Mouse (Mus musculus) hindbrain, embryonic 11.5 days (tissue): Measurements from ENCODE around the gene Cwc22. TPM values are rescaled to one million over a fixed set of nuclear protein-coding genes. Genes with fewer than 3 reads are reported as not detected.

Experiments
- ATAC-seq: fragments of 200-750 bp; cut with Nextera tagmentation; 2 replicates; pipeline ENCODE4 v1.8.0; 2017; ENCODE audit warnings: mild to moderate bottlenecking, moderate TSS enrichment, moderate library complexity; ENCODE audit not compliant: low FRiP score
- DNase-seq: peaks from one replicate; pipeline ENCODE4 v3.0.0-alpha.2; 2015; ENCODE audit warnings: low spot score
- H3K27ac ChIP-seq: fragments of 300-500 bp; sonication (generic); 2 replicates; pipeline ENCODE4 v1.5.1; 2014; ENCODE audit warnings: mild to moderate bottlenecking, low read depth, low read length
- H3K27me3 ChIP-seq: fragments of 300-500 bp; sonication (generic); 2 replicates; pipeline ENCODE4 v1.6.1; 2014; ENCODE audit warnings: mild to moderate bottlenecking, low read length, moderate library complexity, mixed read lengths; ENCODE audit not compliant: control insufficient read depth, insufficient read depth
- H3K36me3 ChIP-seq: fragments of 300-500 bp; sonication (generic); 2 replicates; pipeline ENCODE4 v1.6.1; 2014; ENCODE audit warnings: mild to moderate bottlenecking, low read length, moderate library complexity, mixed read lengths; ENCODE audit not compliant: control insufficient read depth, insufficient read depth
- H3K4me1 ChIP-seq: fragments of 300-500 bp; sonication (generic); replicated peaks from 2 replicates; pipeline ENCODE4 v1.6.1; 2014; ENCODE audit warnings: low read length, mixed read lengths; ENCODE audit not compliant: control insufficient read depth, insufficient read depth
- H3K4me2 ChIP-seq: fragments of 300-500 bp; sonication (generic); replicated peaks from 2 replicates; pipeline ENCODE4 v1.6.1; 2014; ENCODE audit warnings: mild to moderate bottlenecking, low read depth, low read length
- H3K4me3 ChIP-seq: fragments of 300-500 bp; sonication (generic); 2 replicates; pipeline ENCODE4 v1.5.1; 2014; ENCODE audit warnings: low read depth, low read length
- H3K9ac ChIP-seq: fragments of 300-500 bp; sonication (generic); 2 replicates; pipeline ENCODE4 v1.6.1; 2014; ENCODE audit warnings: low read depth, low read length
- H3K9me3 ChIP-seq: fragments of 300-500 bp; sonication (generic); 2 replicates; pipeline ENCODE4 v1.6.1; 2016; ENCODE audit warnings: low read length; ENCODE audit not compliant: control insufficient read depth
- WGBS: fragments of 180-500 bp; shearing (Covaris S2); extraction: QIAGEN DNeasy Blood & Tissue Kit; methylation state at CpG from one replicate; pipeline ENCODE4 v1.1.7; 2014; 5-methylcytosine and 5-hydroxymethylcytosine counted together
- polyA plus RNA-seq: library from polyadenylated mRNA; unstranded; fragments of >200 nt; fragmentation: Nextera tagmentation; extraction: Ambion mirVana; gene quantifications from 2 replicates; pipeline ENCODE4 v1.2.1, GENCODE M21; 2014

Gene Cwc22
- polyA plus RNA-seq, 1 experiment from 2014 or later, result 34.8 TPM

- 77% methylated on average over 2 of the region's 2 CpGs for WGBS
- Histone ChIP-seq H3K36me3 (no peaks in the 10 kb centered on the region), H3K9me3 (no peaks in the 10 kb centered on the region), H3K27me3 (no peaks in the 10 kb centered on the region), H3K9ac (no peak overlapping the region), H3K4me2 (no peak overlapping the region), H3K4me3 (no peak overlapping the region), H3K4me1 (no peaks in the 10 kb centered on the region), H3K27ac (no peak overlapping the region)
- no peak for ATAC-seq
- no peak for DNase-seq
Measured at GRCm38 (mm10) chr2:77973296-77973695, 27.1 kb upstream of the Cwc22 start.

- H3K36me3 ChIP-seq, result no peaks in the 10 kb centered on the region
- no peak for ATAC-seq
- no peaks in the 10 kb centered on the region for H3K9me3 ChIP-seq
- no peak overlapping the region for H3K9ac ChIP-seq
- WGBS, result 90% methylated on average over 2 of the region's 2 CpGs
- no peaks in the 10 kb centered on the region for H3K4me1 ChIP-seq
- H3K27me3 ChIP-seq, result no peaks in the 10 kb centered on the region
- no peak overlapping the region for H3K27ac ChIP-seq
- H3K4me3 ChIP-seq, result no peak overlapping the region
- no peak overlapping the region for H3K4me2 ChIP-seq
- DNase-seq, result no peak
Measured at GRCm38 (mm10) chr2:77972541-77972940, 26.4 kb upstream of the Cwc22 start.

GRCm38 (mm10) chr2:77971871-77972270, 25.7 kb upstream of the Cwc22 start:
- Histone ChIP-seq H3K4me2 (no peak overlapping the region), H3K27ac (no peak overlapping the region), H3K36me3 (no peaks in the 10 kb centered on the region), H3K9ac (no peak overlapping the region), H3K4me3 (no peak overlapping the region), H3K27me3 (no peaks in the 10 kb centered on the region), H3K4me1 (no peaks in the 10 kb centered on the region), H3K9me3 (no peaks in the 10 kb centered on the region)
- ATAC-seq (no peak), DNase-seq (no peak)
- 94% methylated on average over 1 of the region's 1 CpGs for WGBS

- 74% methylated on average over 2 of the region's 2 CpGs for whole genome bisulfite sequencing
Measured at GRCm38 (mm10) chr2:77971361-77971760, 25.2 kb upstream of the Cwc22 start.

GRCm38 (mm10) chr2:77970556-77970955, 24.4 kb upstream of the Cwc22 start:
- H3K27me3 ChIP-seq, result no peaks in the 10 kb centered on the region
- H3K27ac ChIP-seq, result no peak overlapping the region
- H3K9ac ChIP-seq, result no peak overlapping the region
- no peaks in the 10 kb centered on the region for H3K36me3 ChIP-seq
- DNase-seq, result no peak
- H3K4me3 ChIP-seq, result no peak overlapping the region
- H3K4me2 ChIP-seq, result no peak overlapping the region
- H3K4me1 ChIP-seq, result no peaks in the 10 kb centered on the region
- ATAC-seq, result no peak
- H3K9me3 ChIP-seq, result no peaks in the 10 kb centered on the region
- WGBS, result 88% methylated on average over 3 of the region's 3 CpGs

More at GRCm38 (mm10) chr2:77971361-77971760, 25.2 kb upstream of the Cwc22 start:
- H3K36me3 ChIP-seq, result no peaks in the 10 kb centered on the region
- DNase-seq, result no peak
- ATAC-seq, result no peak
- H3K4me2 ChIP-seq, result no peak overlapping the region
- H3K27ac ChIP-seq, result no peak overlapping the region
- no peak overlapping the region for H3K9ac ChIP-seq
- H3K27me3 ChIP-seq, result no peaks in the 10 kb centered on the region
- H3K4me3 ChIP-seq, result no peak overlapping the region
- H3K4me1 ChIP-seq, result no peaks in the 10 kb centered on the region
- H3K9me3 ChIP-seq, result no peaks in the 10 kb centered on the region

GRCm38 (mm10) chr2:77969956-77970355, 23.8 kb upstream of the Cwc22 start:
- H3K9ac ChIP-seq, result no peak overlapping the region
- H3K27me3 ChIP-seq, result no peaks in the 10 kb centered on the region
- H3K36me3 ChIP-seq, result no peaks in the 10 kb centered on the region
- H3K9me3 ChIP-seq, result no peaks in the 10 kb centered on the region
- ATAC-seq (no peak), DNase-seq (no peak)
- WGBS, result 90% methylated on average over 4 of the region's 4 CpGs
- no peak overlapping the region for H3K27ac ChIP-seq
- no peaks in the 10 kb centered on the region for H3K4me1 ChIP-seq
- H3K4me2 ChIP-seq, result no peak overlapping the region
- H3K4me3 ChIP-seq, result no peak overlapping the region

- ATAC-seq (no peak), DNase-seq (no peak)
- Histone ChIP-seq H3K9me3 (no peaks in the 10 kb centered on the region), H3K27me3 (no peaks in the 10 kb centered on the region), H3K4me2 (no peak overlapping the region), H3K36me3 (no peaks in the 10 kb centered on the region), H3K4me1 (no peaks in the 10 kb centered on the region), H3K9ac (no peak overlapping the region), H3K4me3 (no peak overlapping the region), H3K27ac (no peak overlapping the region)
- 92% methylated on average over 3 of the region's 3 CpGs for WGBS
Measured at GRCm38 (mm10) chr2:77962450-77963193, 16.4 kb upstream of the Cwc22 start.

- Histone ChIP-seq H3K27ac (no peak overlapping the region), H3K4me1 (no peaks in the 10 kb centered on the region), H3K36me3 (no peaks in the 10 kb centered on the region), H3K27me3 (no peaks in the 10 kb centered on the region), H3K9ac (no peak overlapping the region), H3K9me3 (no peaks in the 10 kb centered on the region), H3K4me3 (no peak overlapping the region), H3K4me2 (no peak overlapping the region)
- ATAC-seq, result no peak
- 50% methylated on average over 1 of the region's 1 CpGs for WGBS
- no peak for DNase-seq
Measured at GRCm38 (mm10) chr2:77961256-77961655, 15.1 kb upstream of the Cwc22 start.

- Histone ChIP-seq H3K4me2 (no peak overlapping the region), H3K9ac (no peak overlapping the region), H3K27me3 (no peaks in the 10 kb centered on the region), H3K4me3 (no peak overlapping the region), H3K36me3 (no peaks in the 10 kb centered on the region), H3K4me1 (no peaks in the 10 kb centered on the region), H3K9me3 (no peaks in the 10 kb centered on the region), H3K27ac (no peak overlapping the region)
- DNase-seq (no peak), ATAC-seq (no peak)
- WGBS, result 91% methylated on average over 3 of the region's 3 CpGs
Measured at GRCm38 (mm10) chr2:77960711-77961110, 14.5 kb upstream of the Cwc22 start.
